Mouse (Mus musculus) heart, adult 2 months (tissue): ENCODE measurements around the gene Map4k5.

Experiments used
- CTCF ChIP-seq: fragments of 200-600 bp; IDR thresholded peaks from 2 replicates; pipeline ENCODE4 v1.8.1; 2022; ENCODE audit warnings: antibody characterized with exemption, mild to moderate bottlenecking, moderate library complexity
- EP300 ChIP-seq: fragments of 200-500 bp; IDR thresholded peaks from 2 replicates; pipeline ENCODE4 v1.6.1; 2011; ENCODE audit warnings: low read depth, low read length, control low read depth; ENCODE audit not compliant: insufficient read depth
- POLR2A ChIP-seq: fragments of 200-500 bp; IDR thresholded peaks from 2 replicates; pipeline ENCODE4 v1.6.1; 2011; ENCODE audit warnings: mild to moderate bottlenecking, low read depth, low read length, control low read depth; ENCODE audit not compliant: insufficient read depth

GRCm38 (mm10) chr12:69891721-69892120 is 1.3 kb downstream of the Map4k5 start:
- TF ChIP-seq POLR2A (no peak), CTCF (no peak), EP300 (no peak)
